21 mouse cellular contexts compared by ENCODE assay signal in the genomic region with DNA sequence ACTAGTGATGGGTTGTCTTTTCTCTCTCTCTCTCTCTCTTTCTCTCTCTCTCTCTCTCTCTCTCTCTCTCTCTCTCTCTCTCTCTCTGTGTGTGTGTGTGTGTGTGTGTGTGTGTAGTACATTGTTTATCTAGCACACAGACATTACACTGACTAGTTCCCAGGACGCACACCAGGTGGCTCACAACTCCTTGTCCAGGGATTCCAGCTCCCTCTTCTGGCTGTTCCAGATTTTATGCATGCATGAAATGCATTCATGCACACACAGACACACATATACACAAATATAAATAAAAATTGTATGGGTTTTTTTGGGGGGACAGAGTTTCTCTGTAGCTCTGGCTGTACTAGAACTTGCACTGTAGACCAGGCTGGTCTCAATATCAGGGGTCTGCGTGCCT. TPM values are rescaled to one million over a fixed set of nuclear protein-coding genes. Genes with fewer than 3 reads are reported as not detected.
DNase-seq lines count a peak whose midpoint lies in the region; ATAC-seq and TF ChIP-seq lines count a peak whose summit lies in the region.
"Had no signal": no experiment of that assay in that cellular context is flagged by ENCODE, and none has a peak within 500 bp of the region (broad histone marks: within the 10 kb centered on the region; RNA-seq: fewer than 3 reads in every experiment).

No protein-coding gene starts in this region.

- in situ Hi-C loops in Patski (cut with MboI; ENCODE audit: low pct_unique_long_range_greater_than_20kb), result no loop called here

- no peaks in the 10 kb centered on the region for H3K9me3 ChIP-seq in forebrain, postnatal 0 days (ENCODE audit: low read length)
- H3K9me3 ChIP-seq in forebrain, embryonic 12.5 days, result no peaks in the 10 kb centered on the region
- H3K9me3 ChIP-seq: heart, embryonic 12.5 days; hindbrain, embryonic 12.5 days; limb, embryonic 12.5 days; midbrain, embryonic 10.5 days; neural tube, embryonic 12.5 days had no signal

- CTCF ChIA-PET in Patski (lab: Charles Lee), result no interaction called here

- POLR2A ChIA-PET in Patski (lab: Charles Lee), result interaction anchor here (0.6 to 0.8 kb wide), 2 partner anchors 30 to 36 kb away, joined by 3 read pairs; no protein-coding TSS in a partner anchor

- no peak overlapping the region for H3K4me3 ChIP-seq in forebrain, postnatal 0 days (ENCODE audit: low read depth, low read length)
- H3K4me3 ChIP-seq in forebrain, embryonic 12.5 days (replicated peaks), result no peak overlapping the region
- H3K4me3 ChIP-seq in left cerebral cortex, adult 2 months, result no peak overlapping the region
- H3K4me3 ChIP-seq: heart, embryonic 12.5 days; hindbrain, embryonic 12.5 days; limb, embryonic 12.5 days; midbrain, embryonic 10.5 days; neural tube, embryonic 12.5 days had no signal

- H3K4me1 ChIP-seq in forebrain, postnatal 0 days (ENCODE audit: insufficient read depth), result peaks cover 8% of the 10 kb centered on the region
- peaks cover 11% of the 10 kb centered on the region for H3K4me1 ChIP-seq in forebrain, embryonic 12.5 days

- no peak overlapping the region for H3K4me2 ChIP-seq in forebrain, postnatal 0 days (ENCODE audit: low read depth)
- no peak overlapping the region for H3K4me2 ChIP-seq in forebrain, embryonic 12.5 days
- H3K4me2 ChIP-seq: heart, embryonic 12.5 days; hindbrain, embryonic 12.5 days; limb, embryonic 12.5 days; neural tube, embryonic 12.5 days had no signal

- intact Hi-C loops in left cerebral cortex, adult 2 months (cut with DNase I), result no loop called here
- intact Hi-C loops in left cerebral cortex, postnatal 14 days (cut with DNase I), result no loop called here

- DNase-seq in forebrain, postnatal 0 days, result no peak
- DNase-seq in left cerebral cortex, adult 2 months (ENCODE audit: extremely low spot score in 1 of 2, low spot score in 2 of 2), result no peak
- no peak for DNase-seq in left cerebral cortex, postnatal 14 days (ENCODE audit: low spot score in 2 of 2)
- DNase-seq in 416B (ENCODE audit: low read depth) (peak; percentile 31), Patski (ENCODE audit: low read depth, low spot score) (no peak)
- DNase-seq in layer of hippocampus, adult 18-20 months (ENCODE audit: low spot score in 2 of 2), result no peak
- DNase-seq: adrenal gland, postnatal 14 days; cerebellum, postnatal 10 days; heart, postnatal 14 days; kidney, postnatal 10 days; lung, adult 18-20 months; right cerebral cortex, postnatal 4 days; thymus, postnatal 25 days had no signal

- H3K9ac ChIP-seq in forebrain, postnatal 0 days, result no peak overlapping the region
- H3K9ac ChIP-seq in forebrain, embryonic 12.5 days, result no peak overlapping the region
- H3K9ac ChIP-seq: heart, embryonic 12.5 days; hindbrain, embryonic 12.5 days; limb, embryonic 12.5 days; neural tube, embryonic 12.5 days had no signal

- ATAC-seq in forebrain, postnatal 0 days, result no peak
- ATAC-seq in forebrain, embryonic 12.5 days (ENCODE audit: low FRiP score), result no peak
- no peak for ATAC-seq in Patski
- ATAC-seq: forebrain, embryonic 16.5 days had no signal

- no peak overlapping the region for H3K27ac ChIP-seq in forebrain, postnatal 0 days (ENCODE audit: low read depth, low read length)
- no peak overlapping the region for H3K27ac ChIP-seq in forebrain, embryonic 12.5 days
- no peak overlapping the region for H3K27ac ChIP-seq in left cerebral cortex, adult 2 months
- H3K27ac ChIP-seq: hindbrain, embryonic 12.5 days; limb, embryonic 12.5 days; macrophage; midbrain, embryonic 10.5 days; neural tube, embryonic 12.5 days had no signal

- peak; percentile 37; the same call in 1 of the 2 replicates for TF ChIP-seq CTCF in forebrain, postnatal 0 days (IDR thresholded peaks at IDR 0.05; ENCODE audit: low read depth)
- peak; percentile 1; the same call in 1 of the 2 replicates for TF ChIP-seq CTCF in left cerebral cortex, adult 2 months (IDR thresholded peaks at IDR 0.05)
- peak; percentile 50 for TF ChIP-seq CTCF in Patski (IDR thresholded peaks at IDR 0.05)

- WGBS in forebrain, postnatal 0 days, result 90% methylated on average over 2 of the region's 2 CpGs
- WGBS in forebrain, embryonic 12.5 days, result 81% methylated on average over 2 of the region's 2 CpGs

- no peaks in the 10 kb centered on the region for H3K27me3 ChIP-seq in forebrain, postnatal 0 days (ENCODE audit: insufficient read depth, low read length)
- H3K27me3 ChIP-seq in forebrain, embryonic 12.5 days, result no peaks in the 10 kb centered on the region
- no peaks in the 10 kb centered on the region for H3K27me3 ChIP-seq in Patski
- H3K27me3 ChIP-seq: heart, embryonic 12.5 days; hindbrain, embryonic 12.5 days; limb, embryonic 12.5 days; neural tube, embryonic 12.5 days had no signal

- peaks cover 35% of the 10 kb centered on the region for H3K36me3 ChIP-seq in forebrain, postnatal 0 days (ENCODE audit: insufficient read depth)
- peaks cover 33% of the 10 kb centered on the region for H3K36me3 ChIP-seq in forebrain, embryonic 12.5 days (replicated peaks)

RNA-seq across cellular contexts. Expression of gene Coq8b, which starts 4.7 kb away (rescaled TPM):
- total RNA-seq in forebrain, postnatal 0 days (2014; rRNA removed), result 25.0 and 26.3 TPM in 2 replicates
- 16.5 and 19.1 TPM in 2 replicates for polyA plus RNA-seq in forebrain, postnatal 0 days (2015; fragmentation: Nextera tagmentation; extraction: Ambion mirVana)
- polyA plus RNA-seq in forebrain, embryonic 12.5 days (2016; fragmentation: Nextera tagmentation; extraction: Ambion mirVana), result 20.2 and 21.0 TPM in 2 replicates
- total RNA-seq in left cerebral cortex, adult 2 months (2021), result 10 to 100 TPM; 35.4 to 36.2 TPM
- total RNA-seq in left cerebral cortex, postnatal 14 days (2021), result 10 to 100 TPM; 31.2 to 34.8 TPM
- polyA plus RNA-seq in Patski (2021), result 39.6 TPM
- total RNA-seq in layer of hippocampus, adult 18-20 months (2021), result 10 to 100 TPM; 32.7 to 40.7 TPM

RNA-seq across cellular contexts. Expression of gene Itpkc, which starts 9.1 kb away (rescaled TPM):
- 13.6 and 17.6 TPM in 2 replicates for total RNA-seq in forebrain, postnatal 0 days (2014; rRNA removed)
- polyA plus RNA-seq in forebrain, postnatal 0 days (2015; fragmentation: Nextera tagmentation; extraction: Ambion mirVana), result 4.0 and 4.4 TPM in 2 replicates
- polyA plus RNA-seq in forebrain, embryonic 12.5 days (2016; fragmentation: Nextera tagmentation; extraction: Ambion mirVana), result 6.3 and 7.5 TPM in 2 replicates
- total RNA-seq in left cerebral cortex, adult 2 months (2021), result 10 to 100 TPM; 11.7 to 12.6 TPM
- total RNA-seq in left cerebral cortex, postnatal 14 days (2021), result 1 to 10 TPM; 7.3 to 8.0 TPM
- 6.5 TPM for polyA plus RNA-seq in Patski (2021)
- total RNA-seq in layer of hippocampus, adult 18-20 months (2021), result 10 to 100 TPM; 10.6 TPM

RNA-seq across cellular contexts. Expression of gene Numbl, which starts 20.7 kb away (rescaled TPM):
- total RNA-seq in forebrain, postnatal 0 days (2014; rRNA removed), result 81.6 and 86.4 TPM in 2 replicates
- 47.5 and 51.7 TPM in 2 replicates for polyA plus RNA-seq in forebrain, postnatal 0 days (2015; fragmentation: Nextera tagmentation; extraction: Ambion mirVana)
- polyA plus RNA-seq in forebrain, embryonic 12.5 days (2016; fragmentation: Nextera tagmentation; extraction: Ambion mirVana), result 40.6 and 41.8 TPM in 2 replicates
- total RNA-seq in left cerebral cortex, adult 2 months (2021), result 100 to 1,000 TPM; 117 to 135 TPM
- total RNA-seq in left cerebral cortex, postnatal 14 days (2021), result 100 to 1,000 TPM; 134 to 139 TPM
- polyA plus RNA-seq in Patski (2021), result 9.6 TPM
- 100 to 1,000 TPM; 141 to 149 TPM for total RNA-seq in layer of hippocampus, adult 18-20 months (2021)

RNA-seq across cellular contexts. Expression of gene Snrpa, which starts 41.5 kb away (rescaled TPM):
- 124 and 146 TPM in 2 replicates for total RNA-seq in forebrain, postnatal 0 days (2014; rRNA removed)
- 165 and 169 TPM in 2 replicates for polyA plus RNA-seq in forebrain, postnatal 0 days (2015; fragmentation: Nextera tagmentation; extraction: Ambion mirVana)
- polyA plus RNA-seq in forebrain, embryonic 12.5 days (2016; fragmentation: Nextera tagmentation; extraction: Ambion mirVana), result 302 and 306 TPM in 2 replicates
- 10 to 100 TPM; 85.1 to 86.5 TPM for total RNA-seq in left cerebral cortex, adult 2 months (2021)
- 10 to 100 TPM; 81.3 to 81.8 TPM for total RNA-seq in left cerebral cortex, postnatal 14 days (2021)
- polyA plus RNA-seq in Patski (2021), result 89.3 TPM
- total RNA-seq in layer of hippocampus, adult 18-20 months (2021), result 10 to 100 TPM; 90.9 to 95.3 TPM

RNA-seq across cellular contexts. Expression of gene BC024978, which starts 41.9 kb away (rescaled TPM):
- total RNA-seq in forebrain, postnatal 0 days (2014; rRNA removed), result 5.7 and 5.8 TPM in 2 replicates
- 2.0 TPM in 2 replicates for polyA plus RNA-seq in forebrain, postnatal 0 days (2015; fragmentation: Nextera tagmentation; extraction: Ambion mirVana)
- 3.9 and 4.1 TPM in 2 replicates for polyA plus RNA-seq in forebrain, embryonic 12.5 days (2016; fragmentation: Nextera tagmentation; extraction: Ambion mirVana)
- 10 to 100 TPM; 21.6 to 26.1 TPM for total RNA-seq in left cerebral cortex, adult 2 months (2021)
- total RNA-seq in left cerebral cortex, postnatal 14 days (2021), result 10 to 100 TPM; 18.9 to 21.3 TPM
- polyA plus RNA-seq in Patski (2021), result 13.2 TPM
- 10 to 100 TPM; 20.6 to 23.8 TPM for total RNA-seq in layer of hippocampus, adult 18-20 months (2021)
